Mouse (Mus musculus) forebrain, postnatal 0 days (tissue): ENCODE data around the gene Gopc. TPM values are rescaled to one million over a fixed set of nuclear protein-coding genes. Genes with fewer than 3 reads are reported as not detected.

ENCODE experiments used
- ATAC-seq: fragments of 200-750 bp; cut with Nextera tagmentation; 2 replicates; pipeline ENCODE4 v1.8.0; 2017; ENCODE audit warnings: mild to moderate bottlenecking, moderate library complexity
- DNase-seq: peaks from one replicate; pipeline ENCODE4 v3.0.0-alpha.2; 2015
- H3K27ac ChIP-seq: fragments of 300-500 bp; sonication (generic); 2 replicates; pipeline ENCODE4 v1.5.1; 2014; ENCODE audit warnings: low read depth, mild to moderate bottlenecking, antibody characterized with exemption, low read length, moderate library complexity, mixed read lengths
- H3K27me3 ChIP-seq: fragments of 300-500 bp; sonication (generic); 2 replicates; pipeline ENCODE4 v1.6.1; 2014; ENCODE audit warnings: mild to moderate bottlenecking, low read length, mixed read lengths; ENCODE audit not compliant: insufficient read depth
- H3K36me3 ChIP-seq: fragments of 300-500 bp; sonication (generic); 2 replicates; pipeline ENCODE4 v1.6.1; 2014; ENCODE audit warnings: mild to moderate bottlenecking, moderate library complexity; ENCODE audit not compliant: insufficient read depth
- H3K4me1 ChIP-seq: fragments of 300-500 bp; sonication (generic); 2 replicates; pipeline ENCODE4 v1.6.1; 2014; ENCODE audit warnings: antibody characterized with exemption; ENCODE audit not compliant: insufficient read depth
- H3K4me2 ChIP-seq: fragments of 300-500 bp; sonication (generic); 2 replicates; pipeline ENCODE4 v1.6.1; 2014; ENCODE audit warnings: low read depth, mild to moderate bottlenecking, moderate library complexity
- H3K4me3 ChIP-seq: fragments of 300-500 bp; sonication (generic); 2 replicates; pipeline ENCODE4 v1.5.1; 2014; ENCODE audit warnings: low read depth, low read length, mixed read lengths
- H3K9ac ChIP-seq: fragments of 300-500 bp; sonication (generic); 2 replicates; pipeline ENCODE4 v1.6.1; 2014; ENCODE audit warnings: mild to moderate bottlenecking
- H3K9me3 ChIP-seq: fragments of 300-500 bp; sonication (generic); 2 replicates; pipeline ENCODE4 v1.6.1; 2016; ENCODE audit warnings: low read length
- CTCF ChIP-seq: sonication (generic); IDR thresholded peaks from 2 replicates; pipeline ENCODE4 v1.5.1; 2016; ENCODE audit warnings: antibody characterized with exemption, control low read depth, low read depth
- WGBS: fragments of 180-500 bp; shearing (Covaris S2); extraction: QIAGEN DNeasy Blood & Tissue Kit; methylation state at CpG from one replicate; pipeline ENCODE4 v1.1.7; 2014; 5-methylcytosine and 5-hydroxymethylcytosine counted together
- polyA plus RNA-seq: library from polyadenylated mRNA; unstranded; fragments of >200 nt; fragmentation: Nextera tagmentation; extraction: Ambion mirVana; gene quantifications from 2 replicates; pipeline ENCODE4 v1.2.1, GENCODE M21; 2015
- total RNA-seq: library from RNA; depleted of rRNA; stranded (reverse); fragments of >200 nt; gene quantifications from 2 replicates; pipeline ENCODE4 v1.2.3, GENCODE M21; 2014

Gopc gene
- total and polyA plus RNA-seq, 2 experiments from 2014 or later: 22.8 to 22.9 TPM

- Histone ChIP-seq H3K4me2 (no peak overlapping the region), H3K27ac (no peak overlapping the region), H3K9ac (no peak overlapping the region), H3K9me3 (no peaks in the 10 kb centered on the region), H3K27me3 (no peaks in the 10 kb centered on the region), H3K4me1 (no peaks in the 10 kb centered on the region), H3K36me3 (no peaks in the 10 kb centered on the region), H3K4me3 (no peak overlapping the region)
- ATAC-seq (no peak), DNase-seq (no peak)
- WGBS: 82% methylated on average over 2 of the region's 2 CpGs
- no peak for TF ChIP-seq CTCF
These were observed 25.6 kb upstream of the Gopc start for GRCm38 (mm10) chr10:52407526-52407925.

GRCm38 (mm10) chr10:52405160-52405559 is 23.2 kb upstream of the Gopc start:
- 92% methylated on average over 13 of the region's 13 CpGs for WGBS
- Histone ChIP-seq H3K27ac (no peak overlapping the region), H3K9me3 (no peaks in the 10 kb centered on the region), H3K4me3 (no peak overlapping the region), H3K4me2 (no peak overlapping the region), H3K9ac (no peak overlapping the region), H3K4me1 (no peaks in the 10 kb centered on the region), H3K36me3 (no peaks in the 10 kb centered on the region), H3K27me3 (no peaks in the 10 kb centered on the region)
- no peak for DNase-seq
- TF ChIP-seq CTCF: no peak
- ATAC-seq: no peak

- H3K4me3 ChIP-seq: no peak overlapping the region
- H3K27me3 ChIP-seq: no peaks in the 10 kb centered on the region
- WGBS: 63% methylated on average over 3 of the region's 3 CpGs
- no peaks in the 10 kb centered on the region for H3K36me3 ChIP-seq
- H3K9ac ChIP-seq: no peak overlapping the region
- no peaks in the 10 kb centered on the region for H3K4me1 ChIP-seq
- no peak overlapping the region for H3K4me2 ChIP-seq
- DNase-seq: no peak
- ATAC-seq: no peak
- no peak overlapping the region for H3K27ac ChIP-seq
- no peaks in the 10 kb centered on the region for H3K9me3 ChIP-seq
- no peak for TF ChIP-seq CTCF
These were observed 17.8 kb upstream of the Gopc start for GRCm38 (mm10) chr10:52399722-52400121.

- no peak overlapping the region for H3K4me2 ChIP-seq
- ATAC-seq (no peak), DNase-seq (no peak)
- TF ChIP-seq CTCF: no peak
- H3K36me3 ChIP-seq: no peaks in the 10 kb centered on the region
- no peak overlapping the region for H3K27ac ChIP-seq
- WGBS: 83% methylated on average over 2 of the region's 2 CpGs
- H3K4me1 ChIP-seq: no peaks in the 10 kb centered on the region
- H3K27me3 ChIP-seq: no peaks in the 10 kb centered on the region
- H3K4me3 ChIP-seq: no peak overlapping the region
- no peak overlapping the region for H3K9ac ChIP-seq
- H3K9me3 ChIP-seq: no peaks in the 10 kb centered on the region
These were observed 16.8 kb upstream of the Gopc start for GRCm38 (mm10) chr10:52398715-52399114.

- no peak overlapping the region for H3K4me3 ChIP-seq
- no peak for TF ChIP-seq CTCF
- 90% methylated on average over 3 of the region's 3 CpGs for WGBS
- H3K4me2 ChIP-seq: no peak overlapping the region
- no peak for DNase-seq
- ATAC-seq: no peak
- H3K36me3 ChIP-seq: no peaks in the 10 kb centered on the region
- no peak overlapping the region for H3K27ac ChIP-seq
- no peaks in the 10 kb centered on the region for H3K27me3 ChIP-seq
- no peaks in the 10 kb centered on the region for H3K4me1 ChIP-seq
- no peaks in the 10 kb centered on the region for H3K9me3 ChIP-seq
- no peak overlapping the region for H3K9ac ChIP-seq
These were observed 14.7 kb upstream of the Gopc start for GRCm38 (mm10) chr10:52396647-52397046.

GRCm38 (mm10) chr10:52391208-52391607 is 9.3 kb upstream of the Gopc start:
- Histone ChIP-seq H3K4me2 (no peak overlapping the region), H3K9me3 (no peaks in the 10 kb centered on the region), H3K4me3 (no peak overlapping the region), H3K36me3 (no peaks in the 10 kb centered on the region), H3K9ac (no peak overlapping the region), H3K27ac (no peak overlapping the region), H3K27me3 (no peaks in the 10 kb centered on the region), H3K4me1 (no peaks in the 10 kb centered on the region)
- no peak for DNase-seq
- ATAC-seq: no peak
- TF ChIP-seq CTCF: no peak
- WGBS: 76% methylated on average over 2 of the region's 2 CpGs

- no peak for DNase-seq
- no peak overlapping the region for H3K4me2 ChIP-seq
- no peak for ATAC-seq
- WGBS: 86% methylated on average over 3 of the region's 3 CpGs
- H3K27me3 ChIP-seq: no peaks in the 10 kb centered on the region
- no peaks in the 10 kb centered on the region for H3K9me3 ChIP-seq
- no peaks in the 10 kb centered on the region for H3K4me1 ChIP-seq
- H3K27ac ChIP-seq: no peak overlapping the region
- no peaks in the 10 kb centered on the region for H3K36me3 ChIP-seq
- TF ChIP-seq CTCF: no peak
- no peak overlapping the region for H3K9ac ChIP-seq
- no peak overlapping the region for H3K4me3 ChIP-seq
These were observed 7.5 kb upstream of the Gopc start for GRCm38 (mm10) chr10:52389438-52389837.
